Mouse (Mus musculus): ENCODE data around the gene Bhlha15. TPM values are rescaled to one million over a fixed set of nuclear protein-coding genes. Genes with fewer than 3 reads are reported as not detected.
A peak's percentile ranks its signal among the peaks of the same experiment; 100 is the strongest.

The Bhlha15 gene
- polyA plus RNA-seq, 1 experiment from 2014 or later, result 0.48 TPM

GRCm38 (mm10) chr5:144221305-144221704 lies 31.2 kb downstream of the Bhlha15 start:
- 54% methylated on average over 4 of the region's 4 CpGs for WGBS
- Histone ChIP-seq H3K9ac (no peak overlapping the region), H3K4me1 (peaks cover 24% of the 10 kb centered on the region), H3K27me3 (no peaks in the 10 kb centered on the region), H3K4me2 (no peak overlapping the region), H3K27ac (no peak overlapping the region), H3K9me3 (replicated peaks) (no peaks in the 10 kb centered on the region), H3K36me3 (peaks cover 5% of the 10 kb centered on the region; the same call in 1 of the 2 replicates), H3K4me3 (replicated peaks) (no peak overlapping the region)
- ATAC-seq (replicated peaks; ENCODE audit: low FRiP score), result no peak

GRCm38 (mm10) chr5:144222811-144223502 lies 32.9 kb downstream of the Bhlha15 start:
- peak; percentile 66; the same call in 1 of the 2 replicates for ATAC-seq (replicated peaks; ENCODE audit: low FRiP score)
- Histone ChIP-seq H3K4me2 (peak overlapping the region; percentile 78), H3K9me3 (replicated peaks) (no peaks in the 10 kb centered on the region), H3K9ac (peak overlapping the region; percentile 64), H3K27ac (peak overlapping the region; percentile 67; the same call in 1 of the 2 replicates), H3K36me3 (no peaks in the 10 kb centered on the region), H3K4me1 (peaks cover 24% of the 10 kb centered on the region), H3K27me3 (no peaks in the 10 kb centered on the region), H3K4me3 (replicated peaks) (peak overlapping the region; percentile 65)
- WGBS, result 1% methylated on average over 25 of the region's 25 CpGs

DNA sequence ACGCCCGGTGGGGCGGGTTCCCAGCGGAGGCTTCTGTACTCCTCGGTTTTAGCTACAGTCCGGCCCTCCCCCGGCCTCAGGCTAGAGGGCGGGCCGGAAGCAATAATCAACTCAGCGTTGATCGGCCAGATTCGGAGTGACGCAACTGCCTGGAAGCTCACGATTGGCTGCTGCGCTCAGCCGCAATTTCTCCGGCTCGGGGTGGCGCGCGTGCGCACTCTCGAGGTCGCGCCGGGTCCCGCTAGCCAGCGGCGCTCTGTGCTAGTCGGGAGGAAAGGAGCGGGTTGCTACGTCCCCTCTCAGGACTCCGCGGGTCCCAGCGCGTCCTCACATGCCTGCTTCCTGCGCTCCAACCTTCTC lies 33.4 kb downstream of the Bhlha15 start, which contains the start of gene Tecpr1:
Gene Tecpr1 (minus strand): TSS at position 113 of the 360 bp plus-strand sequence.
- Histone ChIP-seq H3K36me3 (no peaks in the 10 kb centered on the region), H3K4me2 (peak within 1 kb of the TSS; percentile 78), H3K4me3 (replicated peaks) (peak within 1 kb of the TSS; percentile 65), H3K4me1 (peaks cover 24% of the 10 kb centered on the region), H3K27ac (peak within 1 kb of the TSS; percentile 73), H3K27me3 (no peaks in the 10 kb centered on the region), H3K9me3 (replicated peaks) (no peaks in the 10 kb centered on the region), H3K9ac (peak within 1 kb of the TSS; percentile 64)
- peak; percentile 97 for ATAC-seq (replicated peaks; ENCODE audit: low FRiP score)
- WGBS, result under 1% methylated on average over 37 of the region's 37 CpGs

- no peaks in the 10 kb centered on the region for H3K9me3 ChIP-seq (replicated peaks)
Observed at GRCm38 (mm10) chr5:144223899-144224816, 34.1 kb downstream of the Bhlha15 start.

GRCm38 (mm10) chr5:144226220-144226619 lies 36.1 kb downstream of the Bhlha15 start:
- H3K36me3 ChIP-seq, result no peaks in the 10 kb centered on the region
- no peak overlapping the region for H3K4me3 ChIP-seq (replicated peaks)
- 34% methylated on average over 11 of the region's 11 CpGs for WGBS
- H3K27me3 ChIP-seq, result no peaks in the 10 kb centered on the region
- H3K9me3 ChIP-seq (replicated peaks), result no peaks in the 10 kb centered on the region
- H3K9ac ChIP-seq, result no peak overlapping the region
- no peak overlapping the region for H3K27ac ChIP-seq
- no peak overlapping the region for H3K4me2 ChIP-seq
- peaks cover 24% of the 10 kb centered on the region for H3K4me1 ChIP-seq
- no peak for ATAC-seq (replicated peaks; ENCODE audit: low FRiP score)

More at GRCm38 (mm10) chr5:144223899-144224816, 34.1 kb downstream of the Bhlha15 start:
- peaks cover 24% of the 10 kb centered on the region for H3K4me1 ChIP-seq
- ATAC-seq (replicated peaks; ENCODE audit: low FRiP score), result 0 out of 2 replicates have a peak, but pooled peaks have one; percentile 43
- H3K36me3 ChIP-seq, result no peaks in the 10 kb centered on the region
- H3K9ac ChIP-seq, result peak overlapping the region; percentile 64
- peak overlapping the region; percentile 73; the same call in 1 of the 2 replicates for H3K27ac ChIP-seq
- peak overlapping the region; percentile 65 for H3K4me3 ChIP-seq (replicated peaks)
- H3K27me3 ChIP-seq, result no peaks in the 10 kb centered on the region
- 26% methylated on average over 18 of the region's 18 CpGs for WGBS
- peak overlapping the region; percentile 78 for H3K4me2 ChIP-seq

DNA sequence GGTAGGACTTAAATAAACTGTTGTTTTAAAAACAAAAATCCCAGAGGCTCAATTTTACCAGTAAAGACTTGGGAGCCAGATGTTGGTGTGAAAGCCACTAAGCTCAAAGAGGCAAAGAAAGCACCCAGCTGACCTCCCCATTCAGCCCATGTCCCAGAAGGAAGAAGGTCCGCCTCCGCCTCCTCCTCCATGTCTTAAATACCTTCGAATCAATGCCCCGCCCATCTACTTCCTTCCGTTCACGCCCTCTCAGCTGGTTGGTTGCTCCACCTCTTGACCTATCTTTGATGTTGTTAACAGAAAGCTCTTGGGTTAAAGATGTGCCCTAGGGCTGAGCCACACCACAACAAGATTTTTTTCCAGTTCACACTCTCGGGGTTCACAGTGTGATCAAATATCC lies 40.1 kb downstream of the Bhlha15 start:
- Histone ChIP-seq H3K4me1 (no peaks in the 10 kb centered on the region), H3K4me3 (replicated peaks) (no peak overlapping the region), H3K9ac (no peak overlapping the region), H3K4me2 (no peak overlapping the region), H3K27ac (no peak overlapping the region), H3K9me3 (replicated peaks) (no peaks in the 10 kb centered on the region), H3K27me3 (no peaks in the 10 kb centered on the region), H3K36me3 (no peaks in the 10 kb centered on the region)
- no peak for ATAC-seq (replicated peaks; ENCODE audit: low FRiP score)
- WGBS, result 89% methylated on average over 7 of the region's 7 CpGs

- Histone ChIP-seq H3K36me3 (no peaks in the 10 kb centered on the region), H3K9me3 (replicated peaks) (no peaks in the 10 kb centered on the region), H3K27ac (no peak overlapping the region), H3K4me2 (no peak overlapping the region), H3K9ac (no peak overlapping the region), H3K27me3 (no peaks in the 10 kb centered on the region), H3K4me1 (no peaks in the 10 kb centered on the region), H3K4me3 (replicated peaks) (no peak overlapping the region)
- ATAC-seq (replicated peaks; ENCODE audit: low FRiP score), result no peak
- 71% methylated on average over 1 of the region's 1 CpGs for WGBS
Observed at GRCm38 (mm10) chr5:144231410-144231809, 41.3 kb downstream of the Bhlha15 start.

- H3K27ac ChIP-seq, result no peak overlapping the region
- WGBS, result 87% methylated on average over 5 of the region's 5 CpGs
- H3K9ac ChIP-seq, result no peak overlapping the region
- H3K27me3 ChIP-seq, result no peaks in the 10 kb centered on the region
- H3K4me2 ChIP-seq, result no peak overlapping the region
- ATAC-seq (replicated peaks; ENCODE audit: low FRiP score), result no peak
- no peaks in the 10 kb centered on the region for H3K4me1 ChIP-seq
- no peaks in the 10 kb centered on the region for H3K36me3 ChIP-seq
- no peak overlapping the region for H3K4me3 ChIP-seq (replicated peaks)
- no peaks in the 10 kb centered on the region for H3K9me3 ChIP-seq (replicated peaks)
Observed at GRCm38 (mm10) chr5:144232531-144232930, 42.4 kb downstream of the Bhlha15 start.

DNA sequence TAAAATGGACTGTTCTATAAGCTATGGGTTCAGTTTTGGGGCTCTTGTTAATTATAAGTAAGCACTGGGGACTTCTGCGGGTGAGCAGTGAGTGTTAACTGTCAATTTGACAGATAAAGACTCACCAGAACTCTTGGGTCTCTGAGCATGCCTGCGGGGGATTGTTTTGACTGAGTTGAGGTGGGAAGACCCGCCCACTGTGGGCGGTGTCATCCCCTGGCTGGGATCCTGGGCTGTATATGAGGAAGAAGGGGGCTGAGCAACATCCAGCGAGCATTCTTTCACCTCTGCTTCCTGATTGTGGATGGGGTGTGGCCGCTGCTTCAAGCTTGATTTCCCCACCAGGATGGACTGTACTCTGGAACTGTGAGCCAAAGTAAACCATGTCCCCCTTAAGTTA lies 44.1 kb downstream of the Bhlha15 start:
- no peaks in the 10 kb centered on the region for H3K36me3 ChIP-seq
- no peak overlapping the region for H3K27ac ChIP-seq
- no peak overlapping the region for H3K4me2 ChIP-seq
- no peak for ATAC-seq (replicated peaks; ENCODE audit: low FRiP score)
- no peak overlapping the region for H3K9ac ChIP-seq
- 77% methylated on average over 6 of the region's 6 CpGs for WGBS
- no peaks in the 10 kb centered on the region for H3K4me1 ChIP-seq
- H3K27me3 ChIP-seq, result no peaks in the 10 kb centered on the region
- H3K9me3 ChIP-seq (replicated peaks), result no peaks in the 10 kb centered on the region
- no peak overlapping the region for H3K4me3 ChIP-seq (replicated peaks)

- Histone ChIP-seq H3K27me3 (no peaks in the 10 kb centered on the region), H3K9me3 (replicated peaks) (no peaks in the 10 kb centered on the region), H3K4me3 (replicated peaks) (no peak overlapping the region), H3K27ac (no peak overlapping the region), H3K4me2 (no peak overlapping the region), H3K9ac (no peak overlapping the region), H3K4me1 (no peaks in the 10 kb centered on the region), H3K36me3 (no peaks in the 10 kb centered on the region)
- 81% methylated on average over 7 of the region's 7 CpGs for WGBS
- ATAC-seq (replicated peaks; ENCODE audit: low FRiP score), result no peak
Observed at GRCm38 (mm10) chr5:144234714-144235113, 44.6 kb downstream of the Bhlha15 start.

- Histone ChIP-seq H3K4me1 (no peaks in the 10 kb centered on the region), H3K27ac (no peak overlapping the region), H3K4me3 (replicated peaks) (no peak overlapping the region), H3K36me3 (no peaks in the 10 kb centered on the region), H3K4me2 (no peak overlapping the region), H3K9ac (no peak overlapping the region), H3K9me3 (replicated peaks) (no peaks in the 10 kb centered on the region), H3K27me3 (no peaks in the 10 kb centered on the region)
- 79% methylated on average over 1 of the region's 1 CpGs for WGBS
- no peak for ATAC-seq (replicated peaks; ENCODE audit: low FRiP score)
Observed at GRCm38 (mm10) chr5:144238969-144239368, 48.9 kb downstream of the Bhlha15 start.

Measured in kidney, embryonic 15.5 days (tissue).